Mouse (Mus musculus) cerebellum, postnatal 4 days (tissue): ENCODE results near the gene Ttc21a.

Experiments used
- DNase-seq, 2 experiments: peaks; one replicate each; pipeline ENCODE4 v3.0.0; 2022; ENCODE audit warnings: low spot score in 2 of 2, mixed read lengths in 1 of 2

Ttc21a gene

GRCm38 (mm10) chr9:119976704-119977556 lies 39.5 kb downstream of the Ttc21a start:
- no peak for DNase-seq

DNA sequence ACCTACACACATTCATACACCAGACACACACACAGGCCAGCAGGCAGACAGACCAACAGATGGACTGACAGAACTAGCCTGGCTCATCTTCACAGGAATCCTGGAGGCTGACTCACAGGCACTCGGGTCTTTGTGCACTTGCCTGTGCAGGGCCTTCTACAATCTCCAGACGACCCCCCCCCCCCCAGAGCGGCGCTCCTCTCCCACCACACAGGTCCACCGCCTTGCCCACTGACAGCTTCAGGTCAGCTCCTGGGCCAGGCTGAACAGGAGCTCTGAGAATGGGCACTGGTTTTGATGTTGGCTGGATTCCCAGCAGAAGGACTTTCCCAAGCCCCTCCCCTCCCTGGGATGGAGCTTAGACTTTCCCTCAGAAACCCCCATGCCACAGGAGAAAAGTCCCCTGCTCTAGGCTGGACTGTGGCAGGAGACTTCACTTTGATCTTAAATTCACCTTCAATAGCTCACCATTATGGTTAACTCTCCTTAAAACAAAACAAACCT lies 40.2 kb downstream of the Ttc21a start:
- no peak for DNase-seq

DNA sequence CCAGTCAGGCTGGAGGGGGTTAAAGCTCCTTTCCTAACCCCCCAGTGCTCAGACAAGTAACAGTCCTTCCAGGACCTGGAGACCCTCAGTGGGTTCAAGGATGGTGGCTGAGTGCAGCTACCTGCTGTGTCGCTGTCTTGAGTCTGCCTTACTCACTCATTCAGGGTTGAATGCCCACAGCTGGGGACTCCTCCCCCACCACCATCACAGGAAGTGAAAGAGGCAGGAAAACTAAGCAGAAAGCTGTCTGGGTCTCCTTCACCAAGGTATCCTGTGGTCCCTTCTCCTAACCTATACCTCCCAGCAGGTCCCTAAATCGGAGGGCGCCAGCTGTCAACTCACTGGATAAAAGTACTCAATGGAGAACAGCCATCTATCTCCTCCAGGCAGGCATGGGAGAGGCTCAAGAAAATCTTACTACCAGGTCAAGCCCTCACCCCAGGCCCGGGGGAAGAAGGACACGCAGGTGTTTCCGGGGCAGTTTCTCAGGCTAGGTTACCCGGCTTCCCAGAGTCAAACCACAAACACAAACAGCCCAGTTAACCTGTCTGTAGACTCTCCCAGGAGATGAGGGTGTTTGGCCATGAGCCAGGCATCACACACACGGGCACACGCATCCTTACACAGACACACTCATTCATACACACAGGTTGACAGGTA lies 40.9 kb downstream of the Ttc21a start:
- DNase-seq = no peak

DNA sequence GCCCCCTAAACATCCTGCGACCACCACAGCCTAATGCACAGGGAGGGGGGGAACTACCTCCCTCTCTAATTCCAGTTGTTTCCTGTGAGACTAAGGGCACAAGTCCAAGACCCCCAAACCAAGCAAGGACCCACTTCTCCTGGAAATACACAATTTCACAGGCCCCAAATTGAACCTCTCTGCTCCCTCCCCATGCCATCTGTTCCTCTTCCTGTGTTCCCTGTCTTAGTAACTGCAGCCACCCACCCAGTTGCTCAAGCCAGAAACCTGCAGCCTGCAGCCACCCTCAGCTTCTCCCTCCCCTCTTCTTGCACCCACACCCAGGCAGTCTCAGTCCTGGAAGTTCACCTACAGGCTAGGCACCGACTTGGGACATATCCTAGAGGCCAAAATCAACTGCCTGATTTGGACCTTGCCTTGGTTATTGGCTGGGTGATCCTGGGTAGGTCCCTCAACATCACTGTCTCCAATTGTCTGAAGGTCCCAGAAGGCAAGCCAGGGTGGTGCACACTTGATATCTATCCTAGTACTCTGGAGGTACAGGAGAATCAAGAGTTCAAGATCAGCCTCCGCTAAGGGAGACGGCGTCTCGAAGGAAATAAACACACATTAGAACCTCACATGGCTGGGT lies 41.5 kb downstream of the Ttc21a start:
- no peak for DNase-seq

DNA sequence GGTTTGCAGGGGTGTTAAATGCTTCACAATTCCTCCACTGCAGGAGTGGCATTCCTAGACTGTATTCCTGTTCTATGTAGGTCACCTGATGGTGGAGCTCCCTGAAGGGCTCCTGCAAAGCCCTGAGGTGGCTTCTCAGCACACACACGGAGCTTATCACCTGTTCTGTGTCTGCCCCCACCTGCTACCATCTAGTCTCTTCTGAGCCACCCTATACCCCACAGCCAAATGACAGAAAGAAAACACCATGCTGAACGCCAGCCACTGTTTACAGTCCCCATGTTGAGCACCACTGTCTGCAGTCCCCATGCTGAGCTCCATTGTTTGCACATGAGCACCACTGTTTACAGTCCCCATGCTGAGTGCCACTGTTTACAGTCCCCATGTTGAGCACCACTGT lies 42.3 kb downstream of the Ttc21a start:
- no peak for DNase-seq

GRCm38 (mm10) chr9:119980770-119981182 lies 43.4 kb downstream of the Ttc21a start:
- DNase-seq = no peak

DNA sequence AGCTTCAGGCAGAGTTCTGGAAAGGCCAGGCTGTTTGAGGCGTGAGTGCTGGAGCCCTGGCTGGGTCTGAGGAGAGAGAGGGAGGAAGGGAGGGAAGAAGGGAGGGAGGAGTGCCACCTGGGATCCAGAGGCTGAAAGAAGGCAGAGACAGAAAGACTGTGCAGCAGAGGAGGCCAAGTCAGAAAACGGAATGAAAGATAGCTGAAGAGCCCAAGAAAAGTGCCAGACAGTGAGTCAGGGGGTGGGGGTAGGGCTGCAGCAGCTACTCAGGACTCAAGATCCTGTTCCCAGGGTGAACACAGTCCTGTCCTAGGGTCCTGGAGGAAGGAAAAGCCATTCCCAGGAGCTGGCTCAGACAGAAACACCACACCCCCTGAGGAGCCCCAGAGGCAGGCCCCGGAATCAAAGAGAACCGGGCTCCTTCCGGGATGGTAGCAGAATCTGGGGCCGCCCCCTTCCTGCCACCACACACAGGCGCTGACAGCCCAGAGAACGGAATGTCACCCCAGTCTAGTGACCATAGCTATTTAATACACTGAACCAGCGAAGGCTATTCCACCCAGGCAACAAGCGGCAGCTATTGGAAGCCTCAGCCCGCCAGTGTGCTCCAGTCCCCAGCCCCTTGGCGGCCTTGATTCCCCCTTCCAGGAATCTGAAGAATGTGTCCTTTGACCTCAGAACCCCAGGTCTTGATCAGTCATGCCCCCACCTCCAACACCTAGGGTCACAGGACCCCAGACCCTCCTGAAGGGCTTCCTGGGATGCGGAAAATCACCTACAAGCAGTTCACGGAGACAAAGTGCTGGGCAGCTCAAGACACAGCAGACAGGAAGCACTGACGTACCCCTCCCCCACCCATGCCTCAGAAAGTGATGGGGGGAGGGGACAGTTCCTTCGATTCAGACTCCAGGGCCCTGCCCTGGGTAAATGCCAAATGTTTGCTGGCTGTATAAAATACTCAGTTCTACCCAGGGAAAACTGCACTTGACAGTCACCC lies 44.1 kb downstream of the Ttc21a start:
- DNase-seq = no peak

DNA sequence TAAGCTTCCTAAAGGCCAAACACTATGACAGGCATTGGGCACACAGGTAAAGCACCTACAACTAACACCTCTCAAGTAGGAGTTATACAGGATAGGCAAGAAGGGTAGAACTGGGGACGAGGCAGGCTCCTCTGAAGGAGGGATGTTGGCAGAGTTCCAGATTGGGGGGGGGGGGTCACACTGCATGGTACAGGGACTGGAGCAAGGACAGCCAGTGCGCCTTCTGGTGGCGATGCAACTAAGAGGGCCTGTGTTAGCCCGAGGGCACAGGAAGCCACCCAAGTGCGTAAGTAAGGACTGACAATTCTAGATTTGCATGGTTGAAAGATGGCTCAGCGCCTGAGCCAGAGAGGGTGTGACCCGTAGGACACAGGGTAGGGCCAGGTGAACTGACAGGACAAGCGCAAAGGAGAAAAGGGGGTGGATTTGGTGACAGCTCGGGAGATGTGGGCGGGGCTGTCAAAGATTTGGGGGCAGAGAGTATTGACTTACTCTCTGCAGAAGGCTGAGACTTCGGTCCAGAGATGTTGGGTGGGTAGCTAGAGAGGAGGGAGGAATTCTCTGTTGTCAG lies 44.9 kb downstream of the Ttc21a start:
- DNase-seq = peak in 1 of 2 experiments; percentile 46

- no peak for DNase-seq
These were observed 45.6 kb downstream of the Ttc21a start for GRCm38 (mm10) chr9:119982956-119983551.

- DNase-seq = peak; percentile 62 to 63
These were observed 46.5 kb downstream of the Ttc21a start for GRCm38 (mm10) chr9:119983585-119984535.

- DNase-seq = no peak
These were observed 47.2 kb downstream of the Ttc21a start, which contains the start of gene Csrnp1 for GRCm38 (mm10) chr9:119984536-119985011. Gene Csrnp1, minus strand, starts transcription at chr9:119984658.

- DNase-seq = no peak
These were observed 48.6 kb downstream of the Ttc21a start for GRCm38 (mm10) chr9:119985881-119986574.

- DNase-seq = no peak
These were observed 50.9 kb downstream of the Ttc21a start for GRCm38 (mm10) chr9:119988304-119988703.

- DNase-seq = no peak
These were observed 53.9 kb downstream of the Ttc21a start for GRCm38 (mm10) chr9:119991310-119991709.

GRCm38 (mm10) chr9:119993092-119993844 lies 55.9 kb downstream of the Ttc21a start:
- DNase-seq = no peak

DNA sequence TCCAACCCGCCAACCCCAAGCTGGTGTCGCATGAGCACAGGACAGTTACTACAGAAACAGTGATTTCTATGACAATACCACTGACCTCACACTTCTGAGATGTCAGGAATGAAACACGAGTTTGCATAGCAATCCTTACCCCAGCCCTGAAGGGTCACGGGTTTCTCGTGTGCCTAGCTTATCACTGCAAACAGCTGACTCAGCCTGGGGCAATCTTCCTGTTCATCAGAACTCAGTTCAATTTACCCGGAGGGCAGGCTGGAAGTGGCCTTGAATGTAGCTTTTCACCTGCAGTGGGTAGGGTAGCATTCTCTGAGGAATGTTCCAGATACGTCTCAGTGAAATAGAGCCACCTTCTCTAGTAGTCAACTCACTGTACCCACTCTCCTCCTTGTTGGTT lies 56.8 kb downstream of the Ttc21a start:
- no peak for DNase-seq

DNA sequence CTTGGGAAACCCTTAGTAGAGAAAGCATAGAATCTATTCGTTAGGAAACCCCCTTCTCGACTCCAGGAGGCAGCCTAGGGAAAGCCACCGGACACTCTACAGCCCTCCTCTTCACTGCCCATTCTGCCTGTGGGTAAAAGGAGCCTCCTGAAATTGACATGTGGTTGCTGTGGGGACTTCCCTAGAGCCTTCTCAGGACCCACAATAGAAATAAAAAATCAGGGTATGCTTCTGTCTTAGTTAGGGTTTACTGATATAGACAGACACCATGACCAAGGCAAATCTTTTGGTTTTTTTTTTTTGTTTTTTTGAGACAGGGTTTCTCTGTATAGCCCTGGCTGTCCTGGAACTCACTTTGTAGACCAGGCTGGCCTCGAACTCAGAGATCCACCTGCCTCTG lies 58.7 kb downstream of the Ttc21a start:
- DNase-seq = no peak

DNA sequence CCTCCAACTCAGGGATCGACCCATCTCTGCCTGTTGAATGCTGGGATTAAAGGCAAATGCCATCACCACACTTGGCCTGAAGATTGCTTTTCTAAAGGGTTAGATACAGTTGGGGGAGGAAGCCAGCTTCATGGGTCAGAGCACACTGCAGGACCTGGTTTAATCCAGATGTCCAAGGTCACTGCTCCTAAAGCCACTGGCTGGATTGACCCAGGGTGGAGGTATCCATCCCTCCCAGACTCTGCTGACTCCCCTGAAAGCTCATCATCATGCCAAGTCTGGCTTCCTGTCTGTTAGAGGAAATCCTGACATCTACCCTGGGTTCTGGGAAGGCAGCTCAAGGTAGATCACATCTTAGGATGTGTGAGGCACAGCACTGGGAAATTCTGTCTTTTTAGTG lies 61.4 kb downstream of the Ttc21a start:
- no peak for DNase-seq
